Mouse (Mus musculus) bone marrow, adult 2 months (tissue): ENCODE results near the gene Sidt2.

ENCODE experiments used
- CTCF ChIP-seq: fragments of 200-500 bp; IDR thresholded peaks from 2 replicates; pipeline ENCODE4 v1.5.1; 2011; ENCODE audit warnings: low read length, control low read depth; ENCODE audit not compliant: control insufficient read depth, insufficient read depth
- POLR2A ChIP-seq: fragments of 200-500 bp; IDR thresholded peaks from 2 replicates; pipeline ENCODE4 v1.6.1; 2011; ENCODE audit warnings: low read depth, mild to moderate bottlenecking, control low read depth, low read length, borderline replicate concordance; ENCODE audit not compliant: control insufficient read depth

DNA sequence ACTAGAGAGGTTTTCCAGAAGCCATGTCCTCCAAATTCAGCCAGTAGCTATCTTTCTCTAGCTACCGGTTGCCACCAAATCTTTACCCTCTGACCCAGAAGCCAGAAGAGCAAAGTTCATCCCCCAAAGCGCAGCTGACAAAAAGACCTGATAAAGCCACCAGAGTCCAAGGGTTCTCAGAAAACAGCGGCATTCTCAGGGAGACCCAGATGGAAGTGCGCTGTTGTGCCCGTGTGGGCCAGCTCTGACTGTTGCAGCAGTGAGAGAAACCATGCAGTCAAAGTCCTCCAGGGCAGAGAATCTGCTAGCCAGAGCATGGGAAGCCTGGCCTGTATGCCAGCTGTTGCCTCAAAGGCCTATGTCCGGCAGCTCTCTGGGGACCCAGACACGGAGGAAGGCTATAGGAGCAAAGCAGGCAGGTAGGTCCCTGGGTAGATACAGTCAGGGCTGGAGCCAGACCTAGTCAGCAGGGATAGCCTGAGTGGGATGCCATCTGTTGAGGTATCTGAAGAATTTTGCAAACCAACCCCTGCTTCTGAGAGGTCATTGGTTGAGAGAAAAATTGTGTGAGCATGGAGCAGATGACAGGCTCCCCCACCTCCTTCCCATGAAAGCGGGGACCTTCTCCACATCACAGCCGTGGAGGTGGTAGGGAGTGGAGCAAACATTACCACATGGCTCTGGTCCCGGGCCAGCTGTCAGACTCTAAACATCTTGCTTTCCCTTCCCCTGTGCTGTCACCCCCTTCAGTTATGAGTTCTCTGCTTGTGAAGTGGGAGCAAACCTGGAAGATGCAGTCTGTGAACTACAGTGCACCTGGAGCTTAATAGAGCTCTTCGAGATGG, 22.3 kb downstream of the Sidt2 start:
- TF ChIP-seq POLR2A (no peak), CTCF (no peak)
